Mouse (Mus musculus) C2C12 (cell line): ENCODE measurements at regions not wholly inside any gene's neighbourhood (a gene's known extent, or its start where the extent isn't known, plus 50 kb on each side); places are given as distances from the start of the nearest gene placed in this dataset.

Experiments used
- H3K27me3 ChIP-seq: one replicate; pipeline ENCODE4 v1.6.1; 2011; ENCODE audit not compliant: control insufficient read depth, insufficient read depth, insufficient read length
- H3K36me3 ChIP-seq: one replicate; pipeline ENCODE4 v1.6.1; 2011; ENCODE audit not compliant: control insufficient read depth, insufficient read depth
- H3K4me3 ChIP-seq: one replicate; pipeline ENCODE4 v1.5.1; 2011; ENCODE audit warnings: mild to moderate bottlenecking, control low read depth; ENCODE audit not compliant: poor library complexity, insufficient read depth, severe bottlenecking
- H3K79me2 ChIP-seq: one replicate; pipeline ENCODE4 v1.6.1; 2011; ENCODE audit not compliant: control insufficient read depth, insufficient read depth
- H3K79me3 ChIP-seq: one replicate; pipeline ENCODE4 v1.6.1; 2011; ENCODE audit warnings: low read depth, control low read depth
- H3ac ChIP-seq: one replicate; pipeline ENCODE3; 2011; ENCODE audit warnings: low read depth; ENCODE audit not compliant: control insufficient read depth, insufficient read length
- CEBPB ChIP-seq: IDR thresholded peaks from one replicate; pipeline ENCODE4 v1.6.1; 2011; ENCODE audit warnings: low read depth, mild to moderate bottlenecking, control low read depth, moderate library complexity
- CTCF ChIP-seq: IDR thresholded peaks from one replicate; pipeline ENCODE4 v1.5.1; 2011; ENCODE audit not compliant: control insufficient read depth, insufficient read depth, insufficient read length
- FOSL1 ChIP-seq: IDR thresholded peaks from one replicate; pipeline ENCODE4 v1.8.0; 2011; ENCODE audit warnings: mild to moderate bottlenecking, low read length; ENCODE audit not compliant: poor library complexity, insufficient read depth, severe bottlenecking
- MAX ChIP-seq: IDR thresholded peaks from one replicate; pipeline ENCODE4 v1.6.1; 2011; ENCODE audit warnings: mild to moderate bottlenecking, control low read depth
- MYOD1 ChIP-seq: IDR thresholded peaks from one replicate; pipeline ENCODE4 v1.6.1; 2011; ENCODE audit warnings: low read depth; ENCODE audit not compliant: control insufficient read depth, insufficient read length
- MYOG ChIP-seq: IDR thresholded peaks from one replicate; pipeline ENCODE4 v1.6.1; 2011; ENCODE audit not compliant: control insufficient read depth, insufficient read length; ENCODE audit errors: extremely low read depth
- USF1 ChIP-seq: IDR thresholded peaks from one replicate; pipeline ENCODE4 v1.6.1; 2011; ENCODE audit warnings: low read depth, mild to moderate bottlenecking, control low read depth, moderate library complexity

- H3K36me3 ChIP-seq, result no peaks in the 10 kb centered on the region
- no peaks in the 10 kb centered on the region for H3K79me3 ChIP-seq
- H3K4me3 ChIP-seq, result no peak overlapping the region
- no peak for TF ChIP-seq CTCF
- no peak for TF ChIP-seq FOSL1
- no peak for TF ChIP-seq USF1
- no peak for TF ChIP-seq CEBPB
- no peak for TF ChIP-seq MYOD1
- no peak for TF ChIP-seq MAX
- no peak for TF ChIP-seq MYOG
- no peak overlapping the region for H3ac ChIP-seq
- no peaks in the 10 kb centered on the region for H3K27me3 ChIP-seq
- no peaks in the 10 kb centered on the region for H3K79me2 ChIP-seq
These were observed 155.8 kb upstream of the Podxl start for GRCm38 (mm10) chr6:31719614-31720013.

DNA sequence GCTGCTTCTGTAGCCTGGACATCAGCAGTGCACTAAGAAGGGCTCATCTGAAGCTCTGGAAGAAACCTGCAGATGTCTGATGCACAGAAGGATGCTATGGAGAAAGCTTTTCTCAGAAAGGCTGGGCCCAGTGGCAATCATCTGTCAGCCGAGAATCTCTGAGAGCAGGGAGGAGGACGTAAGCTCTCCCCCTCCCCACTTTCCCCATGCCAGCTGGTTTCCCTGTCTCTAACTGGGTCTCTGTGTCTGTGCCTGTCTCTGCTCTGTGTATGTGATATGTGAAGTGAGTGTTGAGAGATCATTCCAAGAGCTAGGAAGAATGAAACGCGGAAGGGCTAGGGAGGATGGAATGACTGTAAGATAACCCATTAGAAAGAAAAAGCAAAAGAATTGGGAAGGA, 155.1 kb upstream of the Podxl start:
- H3K27me3 ChIP-seq, result no peaks in the 10 kb centered on the region
- TF ChIP-seq MYOG (no peak), MYOD1 (no peak), USF1 (no peak), FOSL1 (no peak), CEBPB (no peak), CTCF (no peak), MAX (no peak)
- H3K79me2 ChIP-seq, result no peaks in the 10 kb centered on the region
- H3K36me3 ChIP-seq, result no peaks in the 10 kb centered on the region
- no peak overlapping the region for H3K4me3 ChIP-seq
- no peak overlapping the region for H3ac ChIP-seq
- no peaks in the 10 kb centered on the region for H3K79me3 ChIP-seq

- TF ChIP-seq MYOG (no peak), FOSL1 (no peak), MYOD1 (no peak), CEBPB (no peak), USF1 (no peak), CTCF (no peak), MAX (no peak)
These were observed 153.8 kb upstream of the Podxl start for GRCm38 (mm10) chr6:31717531-31717930.

GRCm38 (mm10) chr6:31707256-31707655, 143.5 kb upstream of the Podxl start:
- Histone ChIP-seq H3K36me3 (no peaks in the 10 kb centered on the region), H3K79me3 (no peaks in the 10 kb centered on the region), H3ac (no peak overlapping the region), H3K4me3 (no peak overlapping the region), H3K79me2 (no peaks in the 10 kb centered on the region), H3K27me3 (no peaks in the 10 kb centered on the region)
- TF ChIP-seq MYOG (no peak), MAX (no peak), CEBPB (no peak), FOSL1 (no peak), CTCF (no peak), USF1 (no peak), MYOD1 (no peak)

More at GRCm38 (mm10) chr6:31717531-31717930, 153.8 kb upstream of the Podxl start:
- Histone ChIP-seq H3K27me3 (no peaks in the 10 kb centered on the region), H3K36me3 (no peaks in the 10 kb centered on the region), H3K79me3 (no peaks in the 10 kb centered on the region), H3ac (no peak overlapping the region), H3K79me2 (no peaks in the 10 kb centered on the region), H3K4me3 (no peak overlapping the region)

- H3K27me3 ChIP-seq, result peaks cover 7% of the 10 kb centered on the region
- TF ChIP-seq USF1 (no peak), CTCF (no peak), FOSL1 (no peak), MYOG (no peak), CEBPB (no peak), MAX (no peak), MYOD1 (no peak)
- H3K79me3 ChIP-seq, result no peaks in the 10 kb centered on the region
- H3ac ChIP-seq, result no peak overlapping the region
- no peak overlapping the region for H3K4me3 ChIP-seq
- H3K79me2 ChIP-seq, result no peaks in the 10 kb centered on the region
- H3K36me3 ChIP-seq, result no peaks in the 10 kb centered on the region
These were observed 140.4 kb upstream of the Podxl start for GRCm38 (mm10) chr6:31704191-31704590.

- H3K36me3 ChIP-seq, result no peaks in the 10 kb centered on the region
- peaks cover 7% of the 10 kb centered on the region for H3K27me3 ChIP-seq
- H3ac ChIP-seq, result no peak overlapping the region
- no peak for TF ChIP-seq FOSL1
- no peak for TF ChIP-seq MAX
- no peaks in the 10 kb centered on the region for H3K79me3 ChIP-seq
- H3K4me3 ChIP-seq, result no peak overlapping the region
- H3K79me2 ChIP-seq, result no peaks in the 10 kb centered on the region
These were observed 139.2 kb upstream of the Podxl start for GRCm38 (mm10) chr6:31702931-31703330.
